Mouse (Mus musculus): Measurements from ENCODE around the gene Rsph14.
A peak's percentile ranks its signal among the peaks of the same experiment; 100 is the strongest.

Gene Rsph14

GRCm38 (mm10) chr10:74990584-74991322 is 41.6 kb downstream of the Rsph14 start:
- no peak for DNase-seq (ENCODE audit: low spot score)

- no peak for DNase-seq (ENCODE audit: low spot score)
These were observed 42.6 kb downstream of the Rsph14 start for GRCm38 (mm10) chr10:74989814-74990213.

DNA sequence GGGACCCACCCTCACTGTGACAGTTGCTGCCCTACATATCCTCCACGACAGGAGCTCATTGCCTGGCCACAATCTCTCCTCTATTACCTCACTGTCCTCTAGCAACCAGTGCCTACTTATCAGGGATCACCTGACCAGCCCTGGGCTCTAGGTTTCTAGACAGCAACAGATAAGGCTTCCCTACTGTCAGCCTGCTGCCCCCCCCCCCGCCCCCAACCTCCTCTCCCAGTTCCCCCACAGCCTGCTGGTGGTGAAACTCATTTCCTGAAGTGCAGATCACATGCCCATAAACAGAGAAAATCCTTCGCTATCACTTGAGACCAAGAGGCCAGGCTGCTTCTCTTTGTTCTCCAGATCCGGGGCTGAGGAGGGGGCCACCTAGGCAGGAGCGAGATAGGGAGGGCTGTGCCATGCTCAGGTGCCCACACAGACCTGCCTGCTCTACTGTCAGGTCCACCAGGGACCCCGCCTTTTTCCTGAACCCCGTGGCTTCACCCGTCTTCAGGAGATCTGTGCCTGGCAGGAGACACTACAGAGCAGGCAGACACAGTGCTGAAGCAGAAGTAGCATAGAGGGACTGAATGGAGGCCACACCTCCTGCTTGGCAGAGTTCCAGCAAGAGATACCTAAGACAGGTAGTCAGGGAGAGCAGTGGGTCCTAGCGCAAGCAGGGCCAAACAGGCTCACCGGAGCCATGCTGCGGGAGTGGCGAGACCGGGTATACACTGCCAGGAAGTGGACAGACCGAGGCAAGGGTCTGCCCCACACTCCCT is 44.5 kb downstream of the Rsph14 start:
- no peak for DNase-seq (ENCODE audit: low spot score)

GRCm38 (mm10) chr10:74983176-74983575 is 49.2 kb downstream of the Rsph14 start:
- DNase-seq (ENCODE audit: low spot score) = no peak

- no peak for DNase-seq (ENCODE audit: low spot score)
These were observed 51.2 kb downstream of the Rsph14 start for GRCm38 (mm10) chr10:74981159-74981558.

- DNase-seq (ENCODE audit: low spot score) = no peak
These were observed 54.3 kb downstream of the Rsph14 start for GRCm38 (mm10) chr10:74978056-74978455.

- no peak for DNase-seq (ENCODE audit: low spot score)
These were observed 56.0 kb downstream of the Rsph14 start for GRCm38 (mm10) chr10:74976429-74976828.

- no peak for DNase-seq (ENCODE audit: low spot score)
These were observed 56.8 kb downstream of the Rsph14 start for GRCm38 (mm10) chr10:74975626-74976025.

DNA sequence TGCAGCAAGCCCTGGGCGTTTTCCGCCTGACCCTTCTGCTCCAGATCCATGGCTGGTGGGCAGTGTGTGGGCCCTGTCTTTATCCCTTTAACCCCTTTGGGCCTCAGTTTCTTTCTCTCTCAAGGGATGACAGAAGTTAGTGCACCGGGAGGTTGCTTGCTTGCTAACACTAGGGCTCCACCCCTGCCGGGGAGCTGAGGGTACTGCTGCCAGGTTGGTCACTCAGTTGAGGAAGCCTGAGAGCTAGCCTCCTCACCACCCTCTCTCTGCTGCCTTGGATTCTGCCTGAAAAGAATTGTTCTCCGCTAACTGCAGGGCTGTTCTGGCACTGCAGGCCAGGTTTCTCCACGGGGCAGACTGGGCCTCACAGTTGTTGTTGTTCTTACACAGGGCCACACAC is 59.4 kb downstream of the Rsph14 start:
- DNase-seq (ENCODE audit: low spot score) = no peak

GRCm38 (mm10) chr10:74969266-74969665 is 63.1 kb downstream of the Rsph14 start:
- DNase-seq (ENCODE audit: low spot score) = no peak

- DNase-seq (ENCODE audit: low spot score) = no peak
These were observed 64.6 kb downstream of the Rsph14 start for GRCm38 (mm10) chr10:74967651-74968267.

DNA sequence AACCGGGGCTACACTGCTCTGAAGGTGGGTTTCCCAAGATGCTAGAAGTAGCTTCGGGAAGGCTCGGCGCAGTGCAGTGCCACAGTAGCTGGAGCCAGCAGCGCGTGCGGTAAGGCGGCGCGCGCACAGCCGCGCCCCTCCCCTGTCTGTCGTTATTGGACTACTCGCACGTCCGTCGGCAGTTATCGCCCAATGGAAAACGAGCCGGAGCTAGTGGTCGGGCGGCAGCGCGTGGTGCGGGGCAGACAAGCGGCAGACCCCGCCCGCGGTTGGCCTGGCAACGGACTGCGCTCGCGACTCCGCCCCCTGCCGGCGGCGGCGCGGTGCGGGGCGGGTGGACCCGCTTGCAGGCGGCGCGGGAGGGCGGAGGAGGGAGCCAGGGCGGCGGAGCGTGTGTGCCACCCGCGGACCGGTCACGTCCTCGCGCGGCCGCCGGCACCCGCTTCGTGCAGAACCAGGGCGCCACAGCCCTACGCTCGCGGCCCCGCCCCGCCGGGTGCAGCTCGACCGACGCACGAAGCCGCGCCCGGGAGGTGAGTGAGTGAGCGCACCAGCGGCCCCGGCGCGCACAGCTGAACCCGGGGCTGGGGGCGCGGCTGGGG is 65.4 kb downstream of the Rsph14 start, which contains the start of gene Gnaz:
TSS of gene Gnaz (plus strand) at position 328 of the 602 bp plus-strand sequence.
- DNase-seq (ENCODE audit: low spot score) = peak; percentile 97

GRCm38 (mm10) chr10:74964380-74964779 is 68.0 kb downstream of the Rsph14 start:
- no peak for DNase-seq (ENCODE audit: low spot score)

DNA sequence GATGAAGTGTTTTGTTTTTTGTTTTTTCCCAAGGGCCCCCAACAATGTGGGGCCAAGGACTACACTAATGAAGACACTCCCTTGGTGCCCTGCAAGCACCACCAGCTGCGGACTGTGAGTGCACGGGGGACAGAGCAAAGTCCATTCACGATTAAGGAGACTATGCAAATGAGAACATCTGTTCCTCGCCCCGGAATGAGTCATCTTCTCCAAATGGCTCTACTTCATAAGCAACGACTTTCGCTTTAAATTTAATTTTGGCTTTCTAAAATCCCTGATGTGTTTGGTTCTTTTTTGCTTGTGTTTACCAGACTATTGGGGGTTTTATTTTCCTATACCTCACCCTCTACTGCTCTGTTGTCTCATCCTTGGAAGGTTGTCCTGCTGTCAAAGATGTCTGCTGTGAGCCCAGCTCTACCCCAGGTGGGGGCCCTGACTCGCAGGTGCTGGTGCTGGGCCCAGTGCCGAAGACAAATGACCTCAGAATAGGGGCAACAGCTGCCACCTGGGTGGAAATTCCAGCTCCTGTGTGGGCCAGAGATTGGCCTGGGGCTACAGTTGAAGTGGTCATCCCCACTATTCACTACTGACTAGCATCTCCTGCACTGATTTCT is 79.4 kb downstream of the Rsph14 start:
- DNase-seq (ENCODE audit: low spot score) = no peak

DNA sequence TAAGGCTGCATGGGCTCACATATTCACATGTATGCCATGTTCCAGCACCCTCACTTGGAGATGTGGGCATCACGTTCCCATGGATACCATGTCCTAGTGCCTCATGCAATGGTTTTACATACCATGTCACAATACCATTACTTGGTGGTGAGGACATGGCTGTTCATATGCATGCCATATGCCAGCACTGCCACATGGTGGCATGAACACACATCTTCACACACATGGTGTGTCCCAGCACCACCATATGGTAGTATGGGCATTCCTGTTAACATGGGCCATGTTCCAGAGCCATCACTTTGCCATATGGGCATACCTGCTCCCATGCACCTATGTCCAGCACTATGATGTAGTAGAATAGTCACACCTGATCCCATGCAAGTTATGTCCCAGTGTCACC is 91.6 kb downstream of the Rsph14 start:
- no peak for DNase-seq (ENCODE audit: low spot score)

GRCm38 (mm10) chr10:74939300-74939699 is 93.1 kb downstream of the Rsph14 start:
- DNase-seq (ENCODE audit: low spot score) = peak; percentile 45

DNA sequence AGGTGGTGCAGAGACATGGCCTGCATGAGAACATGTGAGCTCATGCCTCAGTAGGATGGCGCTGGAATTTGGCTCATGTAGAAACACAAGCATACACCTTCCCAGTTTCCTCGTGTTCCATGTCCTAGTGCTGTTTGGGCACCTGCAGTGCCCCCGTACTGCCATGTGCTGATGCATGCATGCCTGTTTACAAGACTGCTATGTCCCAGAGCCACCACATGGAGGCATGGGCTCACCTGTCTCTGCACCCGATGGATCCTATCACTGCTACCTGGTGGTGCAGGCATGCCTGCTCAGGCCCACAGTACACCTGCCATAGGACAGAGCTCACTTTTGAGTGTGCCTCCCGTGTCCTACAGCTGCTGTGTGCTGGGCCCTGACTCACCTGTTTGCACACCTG is 94.0 kb downstream of the Rsph14 start:
- peak; percentile 28 for DNase-seq (ENCODE audit: low spot score)

DNA sequence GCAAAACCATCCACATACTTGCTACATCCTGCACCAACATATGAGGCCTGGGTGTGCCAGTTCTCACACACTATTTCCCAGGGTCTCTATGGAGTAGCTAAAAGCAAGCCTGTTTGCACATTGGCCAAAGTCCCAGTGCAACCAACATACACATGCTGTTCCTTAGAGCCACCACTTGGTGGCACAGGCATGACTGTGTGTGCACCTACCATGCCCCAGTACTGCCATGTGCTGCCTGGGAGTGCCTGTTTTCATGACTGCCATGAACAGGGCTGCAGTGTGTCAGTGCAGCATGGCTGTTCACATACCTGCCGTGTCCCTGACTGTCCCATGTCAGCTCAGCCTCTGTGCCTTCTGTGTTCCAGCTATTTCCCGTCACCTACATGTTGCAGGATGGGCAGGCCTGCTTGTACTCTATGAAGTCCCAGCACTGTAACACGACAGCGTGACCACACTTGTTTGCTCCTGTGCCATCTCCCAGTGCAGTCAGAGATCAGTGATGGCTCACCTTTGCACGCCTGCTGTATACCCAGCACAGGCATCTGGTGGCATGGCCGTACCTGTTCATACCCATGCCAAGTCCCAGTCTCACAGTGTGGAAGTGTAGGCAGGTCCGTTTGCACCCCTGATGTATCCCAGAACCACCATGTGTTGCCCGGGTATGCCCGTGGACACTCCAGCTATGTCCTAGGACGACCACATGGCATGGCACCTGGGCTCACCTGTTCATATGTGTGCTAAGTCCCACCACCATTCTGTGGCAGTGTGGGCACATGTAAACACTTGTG is 95.2 kb downstream of the Rsph14 start:
- DNase-seq (ENCODE audit: low spot score) = peak; percentile 47

DNA sequence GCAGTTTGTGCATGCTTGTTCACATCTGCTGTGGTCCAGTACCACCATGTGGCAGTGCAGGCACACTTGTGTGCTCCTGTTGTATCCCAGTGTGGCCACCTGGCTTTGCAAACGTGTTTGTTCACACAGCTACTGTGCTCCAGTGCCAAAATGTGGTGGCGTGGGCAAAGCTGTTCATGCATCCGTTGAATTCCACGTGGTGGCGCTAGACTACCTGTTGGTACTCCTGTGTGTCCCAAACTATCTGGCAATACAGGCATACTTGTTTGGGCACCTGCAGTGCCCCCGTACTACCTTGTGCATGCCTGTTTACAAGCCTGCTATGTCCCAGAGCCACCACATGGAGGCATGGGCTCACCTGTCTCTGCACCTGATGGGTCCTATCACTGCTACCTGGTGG is 97.4 kb downstream of the Rsph14 start:
- peak; percentile 70 for DNase-seq (ENCODE audit: low spot score)

- DNase-seq (ENCODE audit: low spot score) = peak; percentile 39
These were observed 97.9 kb downstream of the Rsph14 start for GRCm38 (mm10) chr10:74934521-74934920.

GRCm38 (mm10) chr10:74933548-74934190 is 98.7 kb downstream of the Rsph14 start:
- peak; percentile 38 for DNase-seq (ENCODE audit: low spot score)
